Mouse (Mus musculus) ovary, postnatal 36 days (tissue): ENCODE data around the gene Nedd8.
A peak's percentile ranks its signal among the peaks of the same experiment; 100 is the strongest.

Source experiments
- DNase-seq: peaks from one replicate; pipeline ENCODE4 v3.0.0; 2022; ENCODE audit warnings: low spot score, mixed read lengths

Gene Nedd8

DNA sequence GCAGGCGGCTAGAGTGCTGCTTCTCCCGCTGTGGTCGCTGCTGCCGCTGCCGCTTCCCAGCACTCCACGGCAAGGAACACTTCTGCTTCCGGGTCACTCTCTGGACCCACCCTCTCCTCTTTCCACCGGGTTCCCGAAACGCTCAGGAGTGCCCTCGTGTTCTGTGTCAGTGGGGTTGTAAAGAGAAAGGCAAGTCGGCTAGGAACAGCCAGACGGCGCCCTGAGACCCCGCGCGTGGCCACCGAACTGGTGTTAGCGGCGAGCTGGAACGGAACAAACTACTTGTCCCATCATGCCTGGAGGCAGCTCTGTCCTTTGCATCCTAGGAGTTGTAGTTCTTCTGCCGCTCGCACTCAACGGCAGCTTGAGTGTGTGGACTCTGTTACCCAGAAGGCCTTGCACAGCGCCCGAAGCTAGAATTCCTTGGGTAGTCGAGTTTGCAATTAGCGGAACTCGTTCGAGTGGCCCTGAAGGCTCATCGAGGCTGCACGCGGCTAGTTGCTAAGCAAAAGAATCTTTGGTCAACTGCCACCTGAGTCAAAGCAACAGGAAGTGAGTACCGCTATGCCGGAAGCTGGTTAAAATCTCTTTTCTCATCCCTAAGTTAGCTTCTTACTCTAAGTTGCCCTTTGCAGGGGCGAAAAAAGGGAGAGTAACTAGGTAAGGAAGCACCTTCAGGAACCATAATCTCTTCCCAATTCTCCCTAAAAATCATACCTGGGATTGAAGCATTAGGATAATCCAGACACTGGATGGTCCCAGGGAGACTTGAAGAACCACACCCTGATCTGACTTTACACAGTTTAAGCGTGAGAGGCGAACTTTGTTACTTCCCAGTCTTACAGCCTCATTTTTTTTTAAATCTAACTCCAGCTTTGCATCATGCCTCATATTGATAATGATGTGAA lies at the start of gene Nedd8, which contains the start of gene Gmpr2:
Gene Nedd8, minus strand, starts transcription at position 292 of the 908 bp plus-strand sequence.
Gene Gmpr2, plus strand, starts transcription at position 109 of the 908 bp plus-strand sequence.
- DNase-seq: peak; percentile 85

DNA sequence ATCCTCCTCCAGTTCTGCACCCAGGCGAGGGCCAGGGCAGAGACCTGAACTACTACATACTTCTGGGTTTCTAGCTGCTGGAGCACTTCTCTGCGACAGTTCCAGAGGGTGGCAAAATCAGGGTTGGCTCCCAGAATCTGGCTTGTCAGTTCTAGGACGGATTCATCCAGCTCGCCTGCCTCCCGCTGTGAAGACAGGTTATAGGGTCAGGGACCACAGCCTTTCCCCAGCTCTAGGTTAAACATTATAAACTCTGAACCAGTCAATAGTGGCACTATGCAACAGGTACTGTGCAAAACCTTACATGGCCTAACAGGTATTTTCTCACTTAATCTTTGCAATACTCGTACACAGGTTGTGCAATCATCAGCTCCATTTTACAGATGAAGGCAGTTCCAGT lies 49.2 kb upstream of the Nedd8 start:
- no peak for DNase-seq

- DNase-seq: no peak
These were observed 48.7 kb upstream of the Nedd8 start for GRCm38 (mm10) chr14:55720666-55721065.

- DNase-seq: no peak
These were observed 47.8 kb upstream of the Nedd8 start for GRCm38 (mm10) chr14:55719737-55720136.

GRCm38 (mm10) chr14:55716884-55717283 lies 45.0 kb upstream of the Nedd8 start:
- no peak for DNase-seq

GRCm38 (mm10) chr14:55716271-55716670 lies 44.3 kb upstream of the Nedd8 start:
- no peak for DNase-seq

GRCm38 (mm10) chr14:55714893-55715292 lies 43.0 kb upstream of the Nedd8 start:
- no peak for DNase-seq

DNA sequence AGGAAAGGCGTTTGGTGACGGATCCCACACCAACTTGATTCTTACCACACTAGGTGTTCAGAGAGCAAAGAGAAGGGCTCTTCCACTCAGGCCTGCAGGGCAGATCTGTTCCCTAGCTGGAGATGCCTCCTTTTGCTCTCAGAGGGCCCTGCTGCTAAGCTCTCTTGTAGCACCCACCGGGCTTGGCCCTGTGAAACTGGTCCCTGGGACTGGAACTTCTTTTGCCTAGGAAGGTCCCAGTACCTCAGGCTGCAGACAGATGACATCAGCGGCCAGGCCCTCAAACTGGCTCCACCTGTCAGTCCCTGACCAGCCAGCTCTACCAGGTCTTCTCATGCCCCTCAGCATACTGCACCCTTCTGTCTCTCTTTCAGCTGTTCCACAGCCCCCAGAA lies 41.8 kb upstream of the Nedd8 start, which contains the start of gene Tgm1:
Gene Tgm1, minus strand, starts transcription at position 198 of the 394 bp plus-strand sequence.
- DNase-seq: no peak

DNA sequence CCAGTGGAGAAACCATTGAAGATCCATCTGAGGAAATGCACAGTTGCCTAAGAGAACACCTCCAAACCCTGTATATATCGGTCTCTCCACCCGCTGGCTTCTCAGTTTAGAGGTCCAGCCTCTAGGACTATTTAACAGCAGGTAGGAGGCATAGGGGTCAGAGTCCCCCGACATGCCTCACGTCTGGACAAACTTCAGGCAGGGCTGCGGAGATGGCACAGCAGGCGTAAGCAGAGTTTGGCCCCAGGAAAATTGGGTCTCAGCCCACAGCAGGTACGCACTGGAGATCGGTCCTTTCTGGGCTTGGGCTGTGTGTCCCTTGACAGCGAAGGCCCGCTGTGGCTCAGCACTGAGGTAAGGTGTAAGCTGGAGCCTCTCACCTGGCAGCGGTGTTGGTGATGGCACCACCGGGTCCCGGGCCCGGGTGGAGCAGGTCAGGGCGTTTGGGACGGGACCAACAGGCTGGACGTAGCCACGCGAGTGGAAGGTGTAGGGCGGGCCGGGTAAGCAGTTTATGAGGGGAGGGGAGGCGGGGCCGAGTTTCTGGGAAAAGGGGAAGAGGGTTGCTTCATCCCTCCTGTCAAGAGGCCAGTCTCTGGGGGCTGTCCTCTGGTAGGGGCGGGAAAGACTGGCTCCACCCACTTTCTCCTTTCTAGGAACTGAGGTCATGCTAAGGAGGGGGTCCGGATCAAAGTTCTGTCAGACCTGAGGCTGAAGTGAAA lies 41.2 kb upstream of the Nedd8 start:
- peak; percentile 23 for DNase-seq

DNA sequence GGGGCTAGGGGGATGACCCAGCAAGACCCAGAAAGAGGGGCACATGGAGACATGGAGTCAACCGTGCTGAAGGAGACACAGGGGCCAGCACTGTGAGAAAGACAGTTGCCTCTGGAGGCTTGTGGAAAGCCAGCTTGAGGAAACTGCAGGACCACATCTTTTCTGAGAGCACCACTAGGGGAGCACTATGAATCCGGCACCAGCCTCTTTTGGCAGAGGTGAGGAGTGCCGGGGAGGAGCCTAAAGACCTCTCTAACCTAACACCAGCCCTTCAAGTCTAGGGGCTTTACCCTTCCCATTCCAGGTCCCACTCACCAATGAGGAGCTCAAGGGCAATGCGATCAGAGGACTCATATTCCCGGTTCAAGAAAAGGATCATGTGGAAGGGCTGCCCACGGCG lies 39.9 kb upstream of the Nedd8 start:
- DNase-seq: no peak

DNA sequence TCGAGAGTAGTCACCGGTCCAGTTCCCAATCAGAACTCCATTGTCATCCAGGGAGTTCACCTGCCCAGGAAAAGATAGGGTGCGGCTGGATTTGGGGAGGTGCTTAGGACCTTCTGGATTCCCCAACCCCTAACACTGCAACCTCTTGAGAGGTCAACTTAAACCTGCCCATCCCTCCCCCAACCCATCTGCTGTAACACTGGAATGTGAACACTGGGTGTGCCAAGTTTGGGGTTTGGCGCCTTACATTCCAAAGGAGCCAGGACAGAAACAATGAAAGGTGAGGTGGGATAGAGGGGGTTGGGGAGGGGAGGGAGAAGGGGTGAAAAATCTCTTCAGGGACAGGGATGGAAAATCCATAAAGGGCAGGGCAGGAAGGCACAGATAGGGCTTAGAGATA lies 37.6 kb upstream of the Nedd8 start:
- DNase-seq: no peak

GRCm38 (mm10) chr14:55707397-55707796 lies 35.5 kb upstream of the Nedd8 start:
- no peak for DNase-seq

GRCm38 (mm10) chr14:55706051-55706600 lies 34.2 kb upstream of the Nedd8 start:
- DNase-seq: no peak

- no peak for DNase-seq
These were observed 30.8 kb upstream of the Nedd8 start for GRCm38 (mm10) chr14:55702761-55703160.

GRCm38 (mm10) chr14:55701131-55701530 lies 29.2 kb upstream of the Nedd8 start:
- no peak for DNase-seq

DNA sequence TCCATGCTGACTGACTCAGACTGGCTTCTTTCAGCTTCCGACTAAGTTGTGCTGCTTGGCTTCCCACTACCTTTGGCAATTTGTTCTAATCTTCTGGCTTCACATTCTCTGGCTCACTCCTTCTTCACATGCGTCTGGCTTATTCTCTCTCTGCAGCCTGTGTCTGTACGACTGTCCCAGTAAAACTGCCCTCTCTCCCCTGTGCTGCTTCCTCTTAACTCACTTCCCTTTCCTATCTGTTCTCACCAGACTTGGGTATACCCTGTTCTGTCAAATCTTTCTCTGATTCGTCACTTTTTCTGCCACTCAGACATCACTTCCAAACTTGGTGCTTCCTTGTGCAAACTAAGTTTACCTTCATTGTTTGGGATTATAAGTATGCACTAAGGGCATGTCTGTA lies 25.3 kb upstream of the Nedd8 start:
- DNase-seq: no peak

GRCm38 (mm10) chr14:55689433-55689832 lies 17.5 kb upstream of the Nedd8 start:
- no peak for DNase-seq

DNA sequence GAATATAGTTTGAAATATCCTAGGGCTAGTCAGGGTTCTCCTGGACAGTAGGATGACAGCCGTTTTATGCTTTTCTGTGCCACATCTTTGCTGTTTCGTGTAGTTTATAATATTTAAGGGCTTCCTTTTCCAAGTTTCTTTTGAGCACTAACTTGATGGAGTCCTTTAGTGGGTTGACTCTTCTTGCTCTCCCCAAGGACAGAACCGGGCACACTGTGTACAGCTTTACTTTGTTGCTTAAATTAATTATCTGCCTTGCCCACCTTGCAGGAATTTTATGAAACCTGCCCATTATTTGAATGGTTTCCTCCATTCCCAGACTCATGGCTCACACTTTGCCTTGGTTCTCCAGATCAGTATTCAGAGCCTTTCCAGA lies 10.2 kb upstream of the Nedd8 start:
- DNase-seq: no peak

GRCm38 (mm10) chr14:55681160-55682117 lies 9.5 kb upstream of the Nedd8 start, which contains the start of gene Tinf2:
Gene Tinf2 (minus strand): TSS chr14:55681820.
- DNase-seq: peak; percentile 90

DNA sequence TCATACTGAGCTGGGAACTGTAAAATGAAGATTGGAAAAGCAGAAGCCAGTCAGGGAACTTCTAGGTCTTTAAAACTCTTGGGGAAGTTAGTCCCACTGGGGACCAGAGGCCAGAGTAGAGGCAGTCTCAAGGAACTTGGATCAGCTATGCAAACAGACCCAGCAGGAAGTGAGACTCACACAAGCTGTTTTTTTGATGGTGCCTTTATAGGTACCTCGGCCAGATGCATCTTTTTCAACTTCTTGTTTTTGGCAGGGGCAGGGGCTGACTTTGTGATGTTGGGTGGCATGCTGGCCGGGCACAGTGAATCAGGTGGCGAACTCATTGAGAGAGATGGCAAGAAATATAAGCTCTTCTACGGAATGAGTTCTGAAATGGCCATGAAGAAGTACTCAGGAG lies 5.7 kb upstream of the Nedd8 start:
- no peak for DNase-seq

GRCm38 (mm10) chr14:55672741-55673060 lies 777 bp upstream of the Nedd8 start:
- DNase-seq: no peak

- DNase-seq: no peak
These were observed 465 bp downstream of the Nedd8 start for GRCm38 (mm10) chr14:55671486-55671832.
